Mouse (Mus musculus) monocyte, adult 59 days (primary cell): Measurements from ENCODE around the gene Cct5. TPM values are rescaled to one million over a fixed set of nuclear protein-coding genes. Genes with fewer than 3 reads are reported as not detected.

Source experiments
- total RNA-seq, 2 experiments: library from RNA; stranded (reverse); gene quantifications; one replicate each; pipeline ENCODE4 v1.2.4; 2023

The Cct5 gene
- 100 to 1,000 TPM; 177 to 178 TPM for total RNA-seq

DNA sequence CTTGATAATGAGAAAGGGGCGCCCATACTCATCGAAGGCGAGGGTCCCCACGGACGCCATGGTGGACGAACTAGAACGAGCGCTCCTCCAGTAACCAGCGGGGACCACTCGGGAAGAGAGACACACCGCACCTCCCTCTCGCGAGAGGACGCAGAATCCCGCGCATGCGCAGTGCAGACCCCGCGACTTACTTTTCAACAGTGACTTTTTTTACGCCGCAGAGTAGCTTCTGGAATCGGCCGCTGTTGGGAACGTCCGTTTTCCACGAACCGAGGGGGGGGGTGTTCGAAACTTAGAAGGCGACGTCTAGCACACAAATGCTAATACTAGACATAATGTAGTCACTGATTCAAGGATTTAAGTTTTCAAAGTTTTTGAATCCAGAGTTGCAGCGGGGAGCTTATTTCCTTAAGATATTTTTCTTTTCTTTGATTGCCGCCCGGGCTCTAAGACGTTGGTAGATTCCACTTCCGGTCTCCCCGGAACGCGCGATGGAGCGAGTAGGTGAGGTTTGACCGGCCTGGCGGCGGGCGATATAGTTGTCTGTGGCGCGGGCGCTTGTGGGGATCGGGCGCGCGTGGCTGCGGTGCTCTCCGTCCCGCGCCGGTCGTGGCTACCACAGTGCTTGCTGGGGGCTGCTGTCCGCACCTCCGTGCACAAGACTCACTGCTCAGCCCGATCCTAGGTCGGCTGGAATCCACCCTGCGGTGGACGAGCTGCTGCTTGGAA, at the start of gene Cct5, which contains the start of gene Fam173b:
Gene Cct5 (minus strand): TSS at position 159 of the 729 bp plus-strand sequence.
Gene Fam173b (plus strand): TSS at position 207 of the 729 bp plus-strand sequence.

DNA sequence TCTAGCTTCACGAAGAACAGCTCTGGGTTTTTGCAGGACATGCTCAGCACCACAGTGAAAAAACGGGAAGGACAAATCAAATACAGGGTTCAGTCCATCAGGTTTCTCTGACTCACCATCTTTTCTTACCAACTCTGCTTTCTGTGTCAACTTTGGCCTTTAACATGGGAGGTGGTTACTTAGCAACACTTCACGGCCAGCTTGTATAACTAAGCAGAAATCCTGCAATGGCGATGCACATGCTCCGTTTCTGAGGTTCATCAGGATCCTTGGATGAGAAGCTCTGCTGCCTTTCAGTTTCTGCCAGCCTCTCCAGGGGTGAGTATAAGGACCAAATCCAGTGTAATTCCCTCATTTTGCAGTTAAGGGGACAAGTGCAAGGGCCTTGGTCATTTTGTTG, 36.4 kb downstream of the Cct5 start, which contains the start of gene Cmbl:
Gene Cmbl (plus strand): TSS at position 206 of the 400 bp plus-strand sequence.

Other genes with a start within 250 kb of the Cct5 start
- gene Ankrd33b, start 234.1 kb downstream of the Cct5 start, total RNA-seq: 1 to 10 TPM; 2.6 to 3.9 TPM
- gene Ropn1l, start 148.1 kb downstream of the Cct5 start, total RNA-seq: 1 to 10 TPM; 1.9 to 2.5 TPM
- gene March6, start 70.8 kb downstream of the Cct5 start, total RNA-seq: 10 to 100 TPM; 48.8 to 50.7 TPM
- gene Cmbl, start 36.4 kb downstream of the Cct5 start, total RNA-seq: 10 to 100 TPM in 1 of 2 experiments, 1 to 10 TPM in 1; 9.0 to 15.7 TPM
- gene Fam173b, start within 50 bp of the Cct5 start, total RNA-seq: 10 to 100 TPM; 11.5 to 12.1 TPM